Mouse (Mus musculus) G1E-ER4 (cell line): Measurements from ENCODE around the gene 6030468B19Rik. TPM values are rescaled to one million over a fixed set of nuclear protein-coding genes. Genes with fewer than 3 reads are reported as not detected.
A peak's percentile ranks its signal among the peaks of the same experiment; 100 is the strongest.

Experiments used
- GATA1 ChIP-seq: IDR thresholded peaks from one replicate; pipeline ENCODE4 v1.8.0; 2012; ENCODE audit warnings: low read length, inconsistent platforms
- polyA plus RNA-seq: library from polyadenylated mRNA; stranded (reverse); fragments of >175 nt; gene quantifications from 2 replicates; pipeline ENCODE4 v1.2.3, GENCODE M21; 2012

Gene 6030468B19Rik
- polyA plus RNA-seq, 1 experiment: 31.1 TPM

DNA sequence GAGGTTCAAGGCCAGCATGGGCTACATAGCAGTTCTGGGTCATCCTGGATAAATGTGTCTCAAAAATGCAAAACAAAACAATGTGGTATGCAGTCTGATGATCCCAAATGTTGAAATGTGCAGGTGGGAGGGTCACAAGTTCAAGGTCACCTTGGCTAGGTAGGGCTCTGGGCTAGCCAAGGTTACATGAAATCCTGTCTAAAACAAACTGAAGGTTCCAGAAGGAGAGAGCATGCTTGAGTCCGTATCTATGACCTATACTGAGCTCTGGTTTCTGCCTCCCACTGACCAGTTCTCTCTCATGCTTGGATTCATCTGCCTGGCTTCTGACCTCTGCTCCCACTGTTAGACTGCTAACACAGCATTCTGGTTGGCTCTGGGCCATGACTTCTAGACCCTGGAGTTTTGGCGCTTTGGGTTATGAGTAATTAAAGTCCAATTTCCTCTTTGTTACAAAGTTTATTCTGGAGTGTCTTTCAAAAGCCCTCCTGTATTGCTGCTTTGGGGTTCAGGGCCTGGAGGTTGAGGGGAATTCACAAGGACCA lies 32.3 kb downstream of the 6030468B19Rik start:
- TF ChIP-seq GATA1: no peak

DNA sequence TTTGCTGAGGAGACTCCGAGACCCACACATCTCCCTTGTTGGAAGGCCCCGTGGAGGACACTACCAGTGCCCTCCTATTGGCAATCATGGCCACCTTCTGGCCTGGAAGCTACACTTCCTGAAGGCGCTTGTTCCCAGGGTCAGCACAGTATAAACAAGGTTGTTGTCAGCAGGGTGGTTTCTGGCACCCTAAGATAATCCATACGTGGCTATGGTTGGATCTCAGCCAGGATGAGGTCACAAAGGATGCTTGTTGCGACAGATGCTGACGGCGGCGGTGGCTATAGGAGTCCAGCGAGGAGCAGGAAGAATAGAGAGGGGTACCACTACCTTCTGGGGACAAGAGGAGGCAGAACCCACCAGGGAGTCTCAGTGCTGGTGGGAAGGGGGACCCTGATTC lies 32.9 kb downstream of the 6030468B19Rik start:
- no peak for TF ChIP-seq GATA1

DNA sequence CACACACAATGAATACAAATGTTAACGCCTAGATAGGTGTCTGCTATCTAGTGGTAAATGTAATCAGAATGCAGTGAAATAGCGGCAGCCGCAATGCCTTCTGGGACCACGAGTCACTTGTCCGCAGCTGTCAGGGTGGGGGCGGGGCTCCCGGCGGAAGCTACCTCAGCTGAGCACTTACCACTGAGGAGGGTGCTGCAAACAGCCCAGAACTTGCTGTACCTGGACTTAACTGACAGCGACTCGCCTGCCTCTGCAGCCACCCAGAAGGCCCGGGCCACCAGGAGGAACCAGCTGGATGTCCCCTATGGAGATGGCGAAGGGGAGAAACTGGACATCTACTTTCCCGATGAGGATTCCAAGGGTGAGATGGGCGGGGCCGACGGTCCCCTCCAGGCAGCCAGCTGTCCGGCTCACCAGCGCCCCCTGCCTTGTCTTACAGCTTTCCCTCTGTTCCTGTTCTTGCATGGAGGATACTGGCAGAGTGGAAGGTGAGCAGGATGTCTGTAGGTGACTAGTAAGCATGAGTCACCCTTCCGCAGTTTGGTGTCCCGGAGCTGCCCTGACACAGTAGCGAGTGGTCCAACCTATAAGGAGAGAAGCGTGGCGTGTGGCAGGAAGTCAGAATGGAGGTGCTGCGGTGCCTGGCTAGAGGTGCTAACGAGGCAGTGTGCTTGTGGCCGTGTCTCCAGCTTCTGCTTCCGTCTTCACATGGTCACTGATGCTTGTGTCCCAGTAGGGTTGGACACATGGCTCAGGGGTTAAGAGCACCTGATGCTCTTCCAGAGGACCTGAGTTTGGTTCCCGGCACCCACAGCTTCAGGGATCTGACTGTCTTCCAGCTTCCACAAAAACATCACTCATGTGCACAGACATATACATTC lies 34.9 kb downstream of the 6030468B19Rik start:
- TF ChIP-seq GATA1: peak; percentile 9

DNA sequence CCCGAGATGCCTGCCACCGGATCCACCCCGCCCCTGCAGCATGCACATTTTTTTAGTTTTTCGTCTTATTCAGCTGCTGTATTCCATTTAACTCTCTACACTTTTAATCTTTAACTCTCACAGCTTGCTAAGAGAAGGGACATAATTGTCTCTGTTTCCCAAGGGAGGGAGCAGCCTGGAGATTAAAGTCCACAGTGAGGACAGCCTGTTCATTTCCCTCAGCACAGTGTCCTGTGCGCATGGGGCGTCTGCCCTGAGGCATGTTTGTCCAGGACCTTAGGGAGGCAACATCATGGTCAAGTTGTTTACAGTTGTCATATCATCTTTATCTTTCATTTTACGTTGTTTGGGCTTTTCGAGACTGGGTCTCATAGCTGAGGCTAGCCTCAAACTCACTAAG lies 36.6 kb downstream of the 6030468B19Rik start:
- TF ChIP-seq GATA1: no peak

DNA sequence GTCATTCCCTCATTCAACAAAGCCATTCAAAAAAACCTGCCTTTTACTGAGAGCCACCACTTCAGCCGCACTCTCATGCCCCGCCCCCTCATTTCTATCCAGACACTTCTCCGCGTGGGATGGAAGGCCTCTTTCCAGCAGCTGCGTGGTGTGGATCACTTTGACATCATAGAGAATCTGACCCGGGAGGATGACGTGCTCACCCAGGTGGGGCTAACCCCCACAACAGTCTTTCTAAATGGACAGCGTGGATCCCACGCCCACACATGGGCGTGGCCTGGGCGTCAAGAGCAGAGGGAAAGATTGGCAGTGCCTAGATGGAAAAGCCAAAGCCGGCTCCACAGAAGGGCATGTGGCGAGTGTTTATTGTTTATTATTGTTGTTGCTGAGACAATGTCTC lies 38.8 kb downstream of the 6030468B19Rik start:
- no peak for TF ChIP-seq GATA1

DNA sequence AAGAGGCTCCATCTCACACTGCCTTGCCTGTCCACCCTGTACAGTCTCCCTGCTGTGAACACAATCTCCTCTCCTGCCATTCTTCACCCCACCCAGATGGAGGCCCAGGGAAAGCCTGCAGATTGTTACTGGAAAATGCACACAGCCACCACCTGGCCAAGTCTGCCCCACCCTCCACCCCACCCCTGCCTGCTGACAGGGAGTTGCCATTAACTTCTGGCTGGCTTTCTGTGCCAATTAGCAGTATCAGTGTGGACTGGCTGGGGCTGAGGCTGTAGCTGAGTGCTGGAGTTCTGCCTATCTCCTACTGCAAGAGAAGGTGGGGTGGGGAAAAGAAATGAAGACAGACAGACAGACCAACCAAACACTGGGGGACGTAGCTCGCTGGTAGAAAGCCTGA lies 41.1 kb downstream of the 6030468B19Rik start:
- TF ChIP-seq GATA1: no peak

DNA sequence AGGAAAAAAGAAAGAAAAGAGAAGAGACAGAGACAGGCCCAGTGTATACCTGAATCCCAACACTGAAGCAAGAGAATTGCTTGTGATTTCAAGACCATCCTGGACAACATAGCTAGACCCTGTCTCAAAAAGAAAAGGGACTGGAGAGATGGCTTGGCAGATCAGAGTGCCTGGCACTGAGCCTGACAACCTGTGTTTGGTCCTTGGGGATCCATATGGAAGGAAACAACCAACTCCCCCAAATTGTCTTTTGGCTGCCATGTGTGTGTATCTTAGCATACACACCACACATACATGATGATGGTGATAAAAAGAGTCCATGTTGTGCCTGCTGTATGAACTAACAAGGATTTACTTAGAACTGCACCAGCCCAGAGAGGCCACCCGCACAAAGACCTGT lies 41.6 kb downstream of the 6030468B19Rik start:
- no peak for TF ChIP-seq GATA1

DNA sequence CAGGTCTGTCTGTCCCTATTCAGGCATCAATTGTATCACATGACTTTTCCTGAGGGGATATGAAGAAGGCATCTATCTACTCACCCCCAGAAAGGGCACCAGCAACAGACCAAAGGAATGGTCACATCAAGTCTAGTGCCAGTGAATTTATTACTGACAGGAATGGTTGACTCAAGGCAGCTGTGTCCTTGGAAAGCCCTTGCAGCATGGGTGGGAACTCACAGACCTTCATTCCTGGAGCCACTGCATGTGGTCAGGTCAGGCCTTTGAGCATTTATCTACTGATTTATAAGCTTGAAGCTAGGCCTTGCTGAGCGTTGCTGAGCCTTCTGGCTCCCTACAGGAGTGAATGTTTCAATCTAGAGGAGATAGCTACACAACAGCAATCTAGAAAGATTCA lies 43.5 kb downstream of the 6030468B19Rik start:
- TF ChIP-seq GATA1: no peak

DNA sequence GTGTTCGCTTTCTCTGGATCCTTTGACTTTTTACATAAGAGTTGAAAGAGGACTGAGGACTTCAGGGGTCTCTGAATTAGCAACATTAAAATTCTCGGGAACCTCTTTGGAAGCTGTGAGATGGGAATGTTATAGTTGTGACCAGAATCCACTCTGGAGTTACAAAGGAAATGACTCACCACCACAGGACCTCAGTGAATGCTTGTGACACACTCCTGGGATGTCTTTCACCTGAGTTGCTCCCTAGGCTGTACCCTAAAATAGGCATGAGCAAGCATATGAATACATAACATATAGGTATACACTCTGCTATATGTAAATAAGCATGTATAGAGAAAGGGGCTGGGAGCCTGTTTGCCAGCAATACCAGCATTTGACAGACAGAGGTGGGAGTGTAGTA lies 46.0 kb downstream of the 6030468B19Rik start:
- no peak for TF ChIP-seq GATA1

DNA sequence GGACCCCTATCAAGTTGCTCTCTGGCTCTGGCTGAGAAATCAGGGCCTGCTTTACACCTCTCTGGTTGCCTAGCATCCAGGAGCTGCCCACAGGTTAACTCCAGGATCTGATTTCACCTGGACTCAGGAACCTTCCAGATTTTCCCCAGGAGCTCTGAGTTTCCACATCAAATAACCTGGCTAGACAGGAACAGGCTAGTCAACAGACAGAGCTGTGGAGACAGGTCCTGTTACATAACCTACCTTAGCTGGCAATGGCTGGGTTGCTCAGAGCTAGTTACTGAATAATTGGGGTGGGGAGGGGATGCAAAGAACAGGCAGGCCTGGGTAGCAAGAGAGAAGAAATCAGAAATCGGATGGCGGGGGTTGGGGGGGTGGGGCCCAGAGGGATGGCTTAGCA lies 47.5 kb downstream of the 6030468B19Rik start:
- no peak for TF ChIP-seq GATA1

DNA sequence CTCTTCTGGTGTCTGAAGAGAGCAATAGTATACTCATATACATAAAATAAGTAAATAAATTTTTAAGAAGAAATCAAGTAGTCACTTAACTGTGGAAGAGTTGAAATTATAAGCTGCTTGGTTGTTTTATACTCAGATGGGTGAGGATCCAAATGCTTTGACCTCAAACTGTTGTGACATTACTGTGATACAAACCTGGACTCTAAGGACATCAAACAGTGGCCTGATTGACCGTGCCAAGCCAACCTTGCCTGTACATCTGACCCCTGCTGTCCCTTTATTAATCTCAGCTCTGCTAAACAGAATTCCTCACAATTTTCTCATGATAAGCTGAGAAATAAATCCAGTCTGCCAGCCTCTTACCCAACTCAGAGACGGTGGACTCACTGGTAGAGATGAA lies 48.2 kb downstream of the 6030468B19Rik start:
- TF ChIP-seq GATA1: no peak

DNA sequence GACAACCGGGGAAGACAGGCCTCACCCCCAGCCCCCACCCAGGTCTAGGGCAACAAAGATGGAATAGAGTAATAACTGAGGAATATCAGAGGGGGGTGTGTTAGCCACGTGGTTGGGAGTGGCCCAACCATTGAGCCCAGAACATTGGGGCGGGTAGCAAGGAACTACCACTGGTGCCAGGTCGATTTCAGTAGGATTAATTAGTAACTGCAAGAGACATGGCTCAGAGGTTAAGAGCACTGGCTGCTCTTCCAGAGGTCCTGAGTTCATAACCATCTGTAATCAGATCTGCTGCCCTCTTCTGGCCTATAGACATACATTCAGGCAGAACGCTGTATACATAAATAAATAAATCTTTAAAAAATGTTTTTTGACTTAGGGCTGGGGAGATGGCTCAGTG lies 49.2 kb downstream of the 6030468B19Rik start:
- TF ChIP-seq GATA1: no peak

DNA sequence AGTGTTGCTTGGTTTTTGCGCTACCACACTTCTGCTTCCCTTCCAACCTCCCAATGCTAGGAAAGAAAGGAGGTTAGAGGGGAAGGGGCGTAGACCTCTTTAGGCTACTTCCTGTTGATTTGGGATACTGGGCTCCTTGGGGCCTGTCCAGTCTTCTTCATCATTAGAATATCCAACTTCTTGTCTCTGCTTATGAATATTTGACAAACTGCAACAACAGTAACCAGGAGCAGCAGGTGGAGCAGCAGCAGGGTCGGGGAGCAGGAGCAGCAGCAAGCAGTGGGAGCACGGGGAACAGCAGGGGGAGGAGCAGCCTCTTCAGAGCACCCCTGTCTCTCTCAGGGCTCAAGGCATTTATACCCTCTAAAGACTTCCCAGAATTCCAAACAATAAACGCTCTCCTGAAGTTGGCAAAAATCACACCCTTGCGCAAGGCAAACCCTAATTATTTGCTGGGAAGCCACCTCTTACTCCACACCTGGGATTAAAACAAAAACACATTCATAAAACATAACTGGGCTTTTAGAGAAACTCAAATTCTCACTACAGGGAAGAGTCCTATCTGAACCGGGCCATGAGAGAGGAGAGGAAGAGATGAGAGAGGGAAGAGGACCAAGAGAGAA lies 50.2 kb downstream of the 6030468B19Rik start:
- TF ChIP-seq GATA1: no peak

DNA sequence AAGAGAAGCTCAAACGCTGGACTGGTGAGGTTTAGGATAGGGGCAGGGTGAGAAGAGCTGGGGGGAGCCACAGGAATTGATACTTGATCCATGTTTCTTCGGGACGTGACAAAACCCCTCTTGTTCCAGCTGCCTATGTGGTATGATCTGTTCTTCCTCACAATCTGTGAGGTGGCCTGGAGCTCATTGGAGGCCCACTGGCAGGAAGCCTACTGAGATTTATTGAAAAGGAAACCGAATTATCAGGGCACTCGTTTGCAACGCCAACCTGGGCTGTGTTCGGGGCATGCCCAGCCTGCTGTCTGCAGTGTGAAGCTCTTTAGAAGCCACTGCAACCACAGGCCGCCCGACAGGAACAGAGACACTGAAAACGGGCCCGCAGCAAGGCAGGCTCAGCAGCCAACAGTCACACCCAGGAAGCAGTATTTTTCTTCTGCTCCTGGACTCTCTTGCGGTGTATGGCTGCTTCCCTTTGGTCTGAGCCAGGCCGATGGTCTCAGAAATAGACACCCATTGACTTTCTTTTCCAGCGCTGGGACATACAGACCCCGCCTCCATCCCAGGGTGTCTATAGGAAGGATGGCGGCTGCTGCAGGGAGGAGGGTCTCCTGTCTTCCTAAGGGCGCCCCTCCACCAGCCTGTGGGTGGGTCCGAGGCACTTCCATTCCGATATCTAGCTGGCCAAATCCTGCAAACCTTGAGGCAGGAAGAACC lies 51.0 kb downstream of the 6030468B19Rik start:
- TF ChIP-seq GATA1: no peak

DNA sequence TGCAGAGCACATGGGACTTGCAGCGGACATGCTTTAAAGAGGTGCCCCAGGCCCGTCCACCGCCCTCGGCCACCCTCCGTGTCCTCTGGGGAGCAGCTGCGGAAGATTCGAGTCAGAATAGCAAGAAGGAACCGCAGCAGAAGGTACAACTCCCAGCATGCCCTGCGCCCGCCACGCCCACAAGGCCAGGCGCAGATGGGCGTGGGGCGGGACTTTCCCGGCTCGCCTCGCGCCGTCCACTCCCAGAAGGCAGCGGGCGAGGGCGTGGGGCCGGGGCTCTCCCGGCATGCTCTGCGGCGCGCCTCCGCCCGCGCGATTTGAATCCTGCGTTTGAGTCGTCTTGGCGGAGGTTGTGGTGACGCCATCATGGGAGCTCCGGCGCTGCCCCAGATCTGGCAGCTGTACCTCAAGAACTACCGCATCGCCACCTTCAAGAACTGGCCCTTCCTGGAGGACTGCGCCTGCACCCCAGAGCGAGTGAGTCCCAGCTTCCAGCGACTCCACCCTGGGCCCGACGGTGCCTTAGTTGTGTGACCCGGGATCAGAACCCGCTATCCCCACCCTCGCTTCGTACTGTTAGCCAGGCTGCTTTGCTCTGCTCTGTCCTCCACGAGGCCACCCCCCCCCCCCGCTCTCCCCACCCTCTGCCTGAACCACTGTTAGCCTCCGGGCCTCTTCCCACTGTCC lies 51.7 kb downstream of the 6030468B19Rik start, which contains the start of gene Birc5:
Gene Birc5 (plus strand): TSS at position 267 of the 687 bp plus-strand sequence.
- TF ChIP-seq GATA1: no peak
